Mouse (Mus musculus): ENCODE results near the gene Cxcl10.

Gene Cxcl10

DNA sequence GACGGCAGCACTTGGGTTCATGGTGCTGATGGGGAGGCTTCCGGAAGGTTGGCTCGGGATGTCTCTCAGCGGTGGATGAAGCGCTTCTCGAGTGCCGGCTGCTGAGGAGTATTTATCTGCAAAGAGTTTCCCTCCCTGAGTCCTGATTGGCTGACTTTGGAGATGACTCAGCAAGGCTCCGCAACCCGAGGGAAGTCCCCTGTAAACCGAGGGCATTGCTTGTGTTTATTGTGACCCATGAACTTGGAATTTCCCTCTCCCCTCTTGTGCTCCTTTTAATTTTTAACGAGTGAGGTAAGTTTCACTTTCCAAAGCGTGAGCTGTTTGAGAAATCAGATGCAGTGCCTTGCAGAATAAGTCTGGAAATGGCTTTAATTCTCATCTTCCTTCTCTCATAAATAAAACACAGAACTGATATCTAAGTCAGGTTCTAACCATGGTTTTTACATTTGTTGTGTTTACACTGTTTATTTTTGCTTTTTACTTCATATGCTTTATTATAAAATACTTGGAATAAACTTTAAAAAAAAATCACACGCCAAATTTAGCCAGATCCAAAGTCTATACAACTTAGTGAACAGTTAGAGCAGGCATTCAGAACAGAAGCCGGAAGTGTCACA lies at the start of gene Cxcl10:
TSS of gene Cxcl10 (minus strand) at position 96 of the 620 bp plus-strand sequence.
- peak in 1 of 2 experiments; percentile 33 for DNase-seq (ENCODE audit: low spot score in 2 of 2)

DNA sequence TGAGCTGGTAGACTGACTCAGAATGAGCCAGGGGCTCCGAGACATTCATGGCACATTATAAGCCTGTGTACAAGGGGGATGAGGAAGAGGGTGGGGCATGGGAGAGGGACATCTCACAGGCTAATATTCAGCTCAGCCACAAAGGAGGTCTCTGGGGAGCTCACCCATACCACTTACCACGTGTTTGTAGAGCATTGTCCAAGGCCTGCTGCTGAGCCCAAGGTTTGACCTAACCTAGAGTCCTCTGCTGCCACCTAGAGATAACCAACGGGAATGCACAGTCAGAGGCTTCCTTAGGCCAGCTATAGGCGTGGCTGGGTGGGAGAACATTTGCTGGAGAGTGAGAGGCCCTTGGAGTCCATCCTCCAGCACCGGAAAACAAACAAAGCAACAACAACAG lies 49.5 kb upstream of the Cxcl10 start:
- peak; percentile 53 to 73 for DNase-seq (ENCODE audit: low spot score in 2 of 2)

DNA sequence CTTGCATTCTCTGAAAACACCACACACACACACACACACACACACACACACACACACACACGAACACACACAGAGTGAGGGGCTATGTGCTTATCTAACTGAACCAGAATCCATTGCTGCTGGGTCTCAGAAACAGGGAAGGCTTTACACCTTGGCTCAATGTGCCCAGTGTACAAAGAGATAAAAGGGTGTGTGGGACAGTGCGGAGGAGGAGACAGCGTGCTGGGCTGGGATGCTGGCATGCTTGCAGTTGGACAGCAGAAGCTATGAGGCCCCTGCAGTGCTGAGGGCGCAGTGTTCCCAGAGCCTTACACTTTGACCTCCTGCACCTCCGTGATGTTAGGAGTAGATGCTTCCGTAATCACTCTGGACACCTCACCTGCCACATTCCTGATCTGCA lies 47.8 kb upstream of the Cxcl10 start:
- DNase-seq (ENCODE audit: low spot score in 2 of 2) = no peak

DNA sequence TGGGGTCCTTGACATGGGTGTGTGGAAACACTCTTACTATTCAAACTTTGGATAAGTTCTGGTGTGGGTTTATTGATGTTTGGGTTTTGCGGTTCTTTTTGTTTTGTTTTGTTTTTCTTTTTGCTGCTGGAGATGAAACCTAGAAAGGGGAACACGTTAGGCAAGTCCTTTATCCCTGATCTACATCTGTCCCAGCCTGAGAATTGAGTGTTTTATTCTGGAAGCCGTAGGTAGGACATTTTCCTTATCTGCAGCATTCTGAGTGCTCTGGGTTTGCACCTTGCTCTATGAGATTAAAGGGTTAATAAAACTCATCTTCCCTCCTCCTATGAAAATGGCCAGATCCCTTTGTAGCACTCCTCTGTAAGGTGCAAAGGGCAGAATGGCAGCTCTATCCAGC lies 47.1 kb upstream of the Cxcl10 start:
- DNase-seq (ENCODE audit: low spot score in 2 of 2) = no peak

DNA sequence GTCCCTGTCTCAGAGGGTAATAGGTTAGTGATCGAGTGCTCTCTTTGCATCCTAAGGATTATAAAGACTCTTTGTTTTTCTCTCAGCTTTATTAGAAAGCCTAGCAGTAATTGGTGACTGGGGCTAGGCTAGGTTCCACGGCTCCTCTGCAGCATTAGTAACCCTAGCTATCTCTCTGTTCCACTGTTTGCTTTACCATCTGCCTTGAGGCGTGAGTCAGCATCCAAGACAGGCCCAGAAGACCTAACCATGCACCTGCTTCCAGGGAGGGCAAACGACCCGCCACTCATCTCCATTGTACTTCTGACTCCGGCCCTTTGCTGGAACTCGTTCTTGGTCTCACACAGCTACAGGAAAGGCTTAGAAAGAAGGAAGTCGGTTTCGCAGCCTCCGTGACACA lies 45.2 kb upstream of the Cxcl10 start:
- no peak for DNase-seq (ENCODE audit: low spot score in 2 of 2)

DNA sequence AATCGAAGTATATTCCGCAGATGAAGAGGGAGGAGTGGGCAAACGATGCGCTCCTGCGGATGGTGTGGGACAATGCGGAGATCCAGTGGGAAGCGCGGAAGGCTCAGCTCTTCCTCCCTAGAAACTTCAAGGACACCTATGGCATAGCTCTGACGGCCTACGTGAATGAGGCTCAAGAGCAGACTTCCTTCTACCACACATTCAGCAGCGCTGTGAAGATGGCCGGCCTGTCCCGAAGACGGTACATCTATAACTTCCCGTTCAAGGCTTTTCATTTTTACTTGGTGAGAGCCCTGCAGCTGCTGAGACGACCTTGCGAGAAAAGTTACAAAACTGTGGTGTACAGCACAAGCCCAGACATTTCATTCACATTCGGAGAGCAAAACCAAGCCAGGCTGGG lies 43.9 kb upstream of the Cxcl10 start:
- DNase-seq (ENCODE audit: low spot score in 2 of 2) = no peak

DNA sequence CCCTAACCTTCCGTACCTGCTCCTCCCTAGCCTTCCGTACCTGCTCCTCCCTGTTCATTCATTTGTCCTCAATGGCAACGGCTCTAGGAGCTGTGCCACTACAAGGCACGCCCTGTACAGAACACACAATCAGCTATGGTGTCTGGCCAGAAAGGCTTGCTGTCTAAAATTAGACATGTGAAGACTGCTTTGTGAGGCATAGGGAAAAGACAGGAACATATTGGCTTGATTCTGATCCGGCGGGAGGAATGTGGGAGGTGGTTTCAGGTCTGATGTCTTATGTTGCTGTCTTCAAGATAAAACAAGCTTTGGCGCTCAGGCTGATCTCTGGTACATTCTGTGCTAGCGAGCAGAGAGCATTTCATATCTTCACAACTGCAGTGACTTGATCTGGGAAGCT lies 41.9 kb upstream of the Cxcl10 start:
- DNase-seq (ENCODE audit: low spot score in 2 of 2) = no peak

DNA sequence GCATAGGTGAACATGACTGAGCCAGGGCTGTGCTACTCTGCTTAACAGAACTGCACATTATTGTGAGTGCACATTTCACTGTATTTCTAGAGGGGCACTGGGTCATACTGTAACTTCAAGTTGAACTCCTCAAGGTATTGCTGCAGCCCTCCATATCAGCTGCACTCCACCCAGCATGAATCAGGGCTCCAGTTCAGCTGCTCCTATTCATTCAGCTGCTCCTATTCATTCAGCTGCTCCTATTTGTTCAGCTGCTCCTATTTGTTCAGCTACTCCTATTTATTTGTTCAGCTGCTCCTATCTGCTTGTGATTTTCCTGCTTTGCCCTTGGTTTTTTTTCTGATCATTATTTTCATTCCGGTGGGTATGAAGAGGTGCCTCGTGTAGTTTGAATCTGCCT lies 41.3 kb upstream of the Cxcl10 start:
- DNase-seq (ENCODE audit: low spot score in 2 of 2) = no peak

DNA sequence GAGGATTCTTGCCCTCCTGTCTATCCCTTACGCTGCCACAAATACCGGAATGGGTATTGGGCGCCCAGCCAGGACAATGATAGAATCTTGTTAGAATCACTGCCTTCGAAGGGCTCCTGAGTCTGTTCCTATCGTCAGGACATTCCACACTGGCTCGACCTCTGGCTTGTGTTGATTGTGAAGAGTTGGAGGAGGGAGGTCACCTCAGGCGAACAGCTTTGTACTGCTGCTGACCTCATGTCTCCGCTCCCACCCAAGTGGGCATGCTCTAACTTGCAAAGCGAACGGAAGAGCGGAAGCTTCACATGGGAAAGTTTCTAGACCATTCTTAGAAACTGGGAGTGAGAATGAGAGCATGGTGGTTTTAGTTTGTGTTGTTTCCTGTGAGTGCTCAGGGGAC lies 38.7 kb upstream of the Cxcl10 start:
- no peak for DNase-seq (ENCODE audit: low spot score in 2 of 2)

DNA sequence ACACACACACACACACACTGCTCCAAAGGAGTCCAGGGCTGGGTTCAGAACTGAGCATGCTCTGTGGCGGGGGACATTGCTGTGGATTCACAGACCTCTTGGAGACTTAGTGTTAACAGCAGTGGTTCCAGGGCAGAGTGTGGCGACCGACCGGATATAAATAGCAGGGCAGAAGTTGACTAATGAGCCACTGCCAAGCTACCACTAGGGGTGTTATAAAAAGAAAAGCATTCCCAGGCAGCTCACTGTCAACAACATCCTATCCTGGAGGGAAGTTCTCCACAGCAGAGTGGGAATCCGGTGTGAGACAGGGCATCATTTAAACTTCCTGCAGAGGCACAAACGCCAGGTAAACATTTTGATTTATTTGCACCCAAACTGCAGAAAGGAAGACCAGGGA lies 38.0 kb upstream of the Cxcl10 start:
- DNase-seq (ENCODE audit: low spot score in 2 of 2) = no peak

DNA sequence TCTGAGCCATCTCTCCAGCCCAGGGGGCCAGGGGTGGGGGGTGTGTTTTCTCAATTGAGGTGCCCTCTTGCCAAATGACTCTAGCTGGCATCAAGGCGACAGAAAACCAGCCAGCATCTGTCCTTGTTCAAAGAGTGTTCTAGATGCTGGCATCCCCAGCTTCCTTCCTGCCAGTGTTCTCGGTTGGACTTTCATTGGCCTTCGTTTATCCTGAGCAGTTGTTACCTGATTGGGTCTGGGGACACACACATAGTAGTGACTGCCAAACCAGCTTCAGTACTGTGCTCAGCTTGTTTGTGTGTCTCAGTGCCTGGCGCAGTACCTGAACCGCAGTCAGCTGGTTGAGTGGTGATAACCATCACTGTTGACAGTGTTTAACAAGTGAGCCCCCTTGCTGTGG lies 37.4 kb upstream of the Cxcl10 start:
- DNase-seq (ENCODE audit: low spot score in 2 of 2) = no peak

DNA sequence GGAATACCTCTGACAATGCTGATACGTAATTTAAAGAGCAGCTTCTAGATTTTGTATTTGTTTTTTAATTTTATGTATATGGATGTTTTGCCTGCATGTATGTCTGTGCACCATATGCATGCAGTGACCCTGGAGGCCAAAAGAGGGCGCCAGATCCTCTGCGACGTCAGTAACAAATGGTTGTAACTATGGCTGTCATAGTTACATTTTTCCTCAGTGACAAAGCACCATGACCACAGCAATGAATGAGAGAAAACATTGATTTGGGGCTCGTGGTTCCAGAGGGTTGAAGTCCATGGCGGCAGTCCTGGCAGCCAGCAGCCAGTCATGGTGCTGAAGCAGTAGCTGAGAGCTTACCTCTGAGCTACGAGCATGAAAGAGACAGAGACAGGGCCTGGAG lies 36.2 kb upstream of the Cxcl10 start:
- DNase-seq (ENCODE audit: low spot score in 2 of 2) = no peak

DNA sequence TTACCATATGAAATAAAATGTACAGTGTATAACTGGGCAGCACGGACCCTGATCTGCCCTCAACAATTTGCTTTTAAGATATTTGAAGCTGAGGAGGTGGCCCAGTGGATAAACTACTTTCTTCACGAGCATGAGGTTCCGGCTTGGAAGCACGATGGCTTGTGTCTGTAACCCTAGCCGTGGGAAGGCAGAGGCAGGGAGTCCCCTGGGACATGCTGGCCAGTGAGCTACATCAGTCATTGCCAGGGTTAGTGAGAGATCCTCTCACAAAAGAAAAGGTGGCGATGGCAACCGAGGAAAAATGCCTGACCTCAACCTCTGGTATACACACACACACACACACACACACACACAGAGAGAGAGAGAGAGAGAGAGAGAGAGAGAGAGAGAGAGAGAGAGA lies 35.1 kb upstream of the Cxcl10 start:
- DNase-seq (ENCODE audit: low spot score in 2 of 2) = no peak

DNA sequence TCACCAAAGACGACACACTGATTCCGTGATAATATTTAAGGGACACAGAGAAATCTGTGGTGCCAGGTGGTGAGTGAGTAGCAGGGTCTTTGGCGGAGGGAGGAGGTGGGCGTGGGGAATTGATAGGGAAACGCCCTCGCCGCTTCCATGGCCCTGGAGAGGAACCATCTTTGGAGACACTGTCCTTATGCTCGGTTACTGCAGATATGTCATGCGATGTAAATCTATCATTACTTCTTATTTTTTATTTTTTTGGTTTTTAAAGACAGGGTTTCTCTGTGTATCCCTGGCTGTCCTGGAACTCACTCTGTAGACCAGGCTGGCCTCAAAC lies 33.6 kb upstream of the Cxcl10 start:
- no peak for DNase-seq (ENCODE audit: low spot score in 2 of 2)

DNA sequence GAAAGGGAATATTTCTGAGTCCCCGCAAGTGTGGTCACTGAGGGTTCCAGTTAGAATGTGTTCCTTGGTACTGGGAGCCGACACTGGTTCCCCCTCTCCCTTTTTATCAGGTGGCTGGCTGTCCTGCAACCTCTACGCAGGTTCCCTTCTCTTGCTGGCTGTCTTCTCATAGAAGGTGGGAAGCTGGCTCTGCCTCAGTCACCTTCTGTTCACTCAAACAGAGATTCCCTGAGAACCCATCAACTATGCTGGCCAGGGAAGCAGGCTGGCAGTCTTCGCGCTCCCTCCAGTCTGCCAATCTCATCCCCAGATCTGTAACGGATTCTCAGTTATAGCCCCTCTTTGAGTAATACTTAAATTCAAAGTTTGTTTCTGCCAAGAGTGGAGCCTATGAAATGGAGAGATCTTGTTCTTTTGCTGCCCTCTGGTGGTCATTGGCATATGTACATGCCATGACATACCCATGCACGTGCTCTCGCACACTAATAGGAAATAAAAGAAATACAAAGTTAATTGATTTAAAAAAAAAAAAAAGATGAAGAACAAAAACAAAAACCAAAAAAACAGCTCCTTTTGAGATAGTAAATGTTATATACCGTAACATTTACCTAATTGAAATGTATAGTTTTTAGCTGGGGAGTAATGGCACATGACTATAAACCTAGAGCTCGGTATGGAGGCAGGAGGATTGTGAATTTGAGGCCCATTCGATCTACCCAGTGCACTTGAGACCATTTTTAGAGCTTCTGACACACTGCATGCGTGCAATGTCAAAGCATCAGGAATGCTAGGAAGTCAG lies 33.1 kb upstream of the Cxcl10 start:
- DNase-seq (ENCODE audit: low spot score in 2 of 2) = peak; percentile 35 to 67

DNA sequence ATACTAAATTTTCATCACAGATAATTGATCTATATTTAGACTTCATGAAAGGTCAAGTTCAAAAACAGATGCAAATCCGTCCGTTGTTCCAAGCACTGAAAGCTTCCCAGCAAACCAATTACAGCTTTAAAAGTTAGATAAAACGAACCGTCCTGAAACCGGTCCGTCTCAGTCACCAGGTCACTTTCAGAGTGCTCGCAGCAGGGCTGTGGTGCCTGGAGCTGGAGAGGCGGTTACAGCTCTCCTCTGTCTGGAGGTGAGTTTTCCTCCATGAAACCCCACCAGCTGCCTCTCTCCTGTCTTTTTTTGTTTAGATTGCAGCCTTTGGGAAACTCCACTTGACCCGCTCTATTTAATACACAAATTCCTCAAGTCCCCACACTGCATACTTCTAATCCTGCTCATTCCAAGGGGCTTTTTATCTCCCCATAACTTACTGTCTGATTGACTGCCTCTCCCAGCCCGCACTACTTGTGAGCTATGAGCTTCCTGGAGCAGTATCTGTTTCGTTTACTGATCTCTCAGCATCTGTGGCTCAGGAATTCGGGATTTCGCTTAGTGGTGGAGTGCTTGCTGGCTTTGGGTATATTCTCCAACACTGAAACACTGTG lies 28.2 kb upstream of the Cxcl10 start:
- no peak for DNase-seq (ENCODE audit: low spot score in 2 of 2)

DNA sequence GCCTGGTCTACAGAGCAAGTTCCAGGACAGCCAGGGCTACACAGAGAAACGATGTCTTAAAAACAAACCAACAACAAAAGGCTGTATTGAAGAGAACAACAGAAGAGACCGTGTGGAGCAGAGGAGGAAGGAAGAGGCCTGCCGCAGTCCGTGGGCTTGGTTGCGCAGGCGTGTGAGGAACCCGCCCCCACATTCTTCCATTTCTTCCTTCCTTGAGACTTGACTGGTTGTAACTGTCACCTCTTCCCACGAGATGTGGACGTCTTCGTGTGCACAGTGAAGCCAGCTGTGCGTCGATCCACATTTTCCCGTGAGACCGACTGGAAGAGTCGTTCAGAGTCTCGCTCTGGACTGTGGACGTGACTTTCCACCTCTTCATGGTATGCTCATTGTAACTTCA lies 26.7 kb upstream of the Cxcl10 start:
- peak in 1 of 2 experiments; percentile 25 for DNase-seq (ENCODE audit: low spot score in 2 of 2)

DNA sequence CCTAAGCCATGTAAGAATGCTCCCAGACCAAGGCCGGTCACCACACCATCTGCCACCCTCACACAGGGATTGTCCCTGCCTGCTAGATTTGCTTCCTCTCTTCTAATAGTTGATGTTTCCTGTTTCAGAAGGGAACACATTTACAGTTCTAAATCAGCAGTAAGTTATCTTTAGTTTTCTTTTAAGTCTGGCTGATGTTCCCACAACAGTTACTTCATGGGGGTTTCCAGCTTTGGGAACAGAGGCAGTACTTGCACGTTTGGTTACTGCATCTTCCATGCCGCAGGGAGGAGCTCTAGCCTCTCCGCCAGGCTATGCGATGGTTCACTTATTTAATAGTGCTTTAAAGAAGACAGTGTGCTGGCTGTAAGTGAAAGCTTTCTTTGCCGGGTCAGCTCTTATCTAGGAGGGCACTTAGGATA lies 26.0 kb upstream of the Cxcl10 start:
- peak in 1 of 2 experiments; percentile 18 for DNase-seq (ENCODE audit: low spot score in 2 of 2)

DNA sequence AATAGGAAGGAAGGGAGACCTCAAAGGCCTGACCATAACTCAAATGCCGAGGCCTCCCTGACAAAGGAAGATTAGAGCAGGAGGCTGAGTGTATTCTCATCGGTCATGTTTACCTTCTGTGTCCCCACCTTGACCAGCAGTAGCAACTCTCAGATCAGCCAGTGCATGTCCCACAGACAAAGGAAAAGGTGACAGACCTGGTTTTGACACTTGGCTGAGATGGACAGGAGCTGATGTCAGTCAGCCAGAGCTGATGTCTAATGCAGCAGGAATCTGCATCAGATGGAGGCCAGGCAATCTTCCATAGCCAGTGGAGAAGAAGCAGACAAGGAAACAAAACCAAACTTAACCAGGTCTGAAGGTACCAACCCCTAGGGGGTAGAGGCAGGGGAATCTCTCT lies 23.9 kb upstream of the Cxcl10 start:
- DNase-seq (ENCODE audit: low spot score in 2 of 2) = no peak

DNA sequence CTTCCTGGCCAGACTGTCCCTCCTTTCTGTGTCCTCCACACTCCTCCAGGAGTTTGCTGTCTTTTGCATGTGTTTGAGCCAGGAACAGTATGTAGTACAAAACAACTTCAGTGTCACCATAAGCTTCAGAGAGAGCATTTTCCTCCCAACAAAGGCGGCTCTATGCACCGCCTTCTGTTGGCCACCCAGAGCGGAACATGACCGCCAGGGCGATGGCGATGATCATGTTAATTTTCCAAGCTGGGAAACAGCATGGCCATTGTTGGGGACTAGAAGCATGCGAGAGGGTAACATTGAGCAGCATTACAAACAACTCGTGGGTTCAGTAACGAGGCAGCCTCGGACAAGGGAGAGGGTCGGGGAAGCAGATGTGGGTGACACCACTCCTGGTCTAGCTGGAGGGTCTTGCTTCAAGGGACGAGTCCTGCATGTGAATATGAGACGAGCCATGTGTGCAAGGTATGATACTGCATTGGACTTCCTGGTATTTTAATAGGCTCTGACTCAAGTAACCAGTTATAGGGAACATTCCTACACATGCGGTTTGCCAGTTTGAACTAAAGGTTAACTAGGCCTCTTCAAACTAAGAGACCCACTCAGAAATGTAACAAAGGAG lies 22.8 kb upstream of the Cxcl10 start:
- DNase-seq (ENCODE audit: low spot score in 2 of 2) = no peak

DNA sequence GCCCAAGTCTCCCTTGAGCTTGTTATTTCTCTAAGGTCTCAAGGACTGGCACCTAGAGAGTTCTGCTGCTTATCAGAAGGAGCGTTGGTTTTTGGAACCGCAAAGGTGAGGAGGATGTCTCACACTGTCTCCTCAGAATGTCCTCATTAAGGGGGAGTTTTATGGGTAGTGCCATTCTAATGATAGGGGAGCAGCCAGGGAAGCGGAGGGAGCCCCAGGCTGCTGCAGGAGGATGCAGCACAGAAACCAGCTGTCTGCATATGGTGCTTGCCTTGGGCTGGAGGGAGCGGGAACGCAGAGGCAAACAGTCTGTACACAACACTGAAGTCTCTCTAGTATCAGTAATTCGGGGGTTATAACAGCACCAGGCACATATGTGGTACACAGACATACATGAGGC lies 22.2 kb upstream of the Cxcl10 start:
- no peak for DNase-seq (ENCODE audit: low spot score in 2 of 2)

DNA sequence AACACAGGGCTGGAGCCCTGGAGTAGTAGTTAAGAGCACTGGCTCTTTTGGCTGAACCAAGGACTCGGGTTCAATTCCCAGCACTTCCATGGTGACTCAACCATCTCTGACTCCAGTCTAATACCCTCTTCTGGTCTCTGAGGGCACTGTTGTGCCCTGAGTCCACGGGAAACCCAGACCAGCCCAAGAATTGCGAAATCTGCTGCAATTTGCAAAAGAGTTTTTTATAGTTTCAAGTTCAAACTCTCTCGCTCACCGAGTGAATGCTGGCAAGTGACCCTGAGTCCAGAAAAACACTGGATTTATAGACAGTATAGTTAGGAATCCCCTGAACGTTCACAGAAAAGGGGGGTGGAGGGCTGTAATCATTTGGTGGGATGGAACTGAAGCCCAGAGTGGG lies 21.7 kb upstream of the Cxcl10 start:
- no peak for DNase-seq (ENCODE audit: low spot score in 2 of 2)
